Mouse (Mus musculus) small intestine, adult 2 months (tissue): ENCODE results near the gene Bmp8a.

ENCODE experiments used
- CTCF ChIP-seq: fragments of 200-500 bp; IDR thresholded peaks from 2 replicates; pipeline ENCODE4 v1.5.1; 2012; ENCODE audit warnings: low read depth, mild to moderate bottlenecking, control low read depth, inconsistent platforms, low read length, moderate library complexity, mixed read lengths; ENCODE audit not compliant: insufficient replicate concordance, insufficient read length; ENCODE audit errors: extremely low read depth
- POLR2A ChIP-seq: fragments of 200-500 bp; IDR thresholded peaks from 2 replicates; pipeline ENCODE4 v1.6.1; 2012; ENCODE audit warnings: low read depth, mild to moderate bottlenecking, control low read depth, inconsistent platforms, low read length, moderate library complexity

DNA sequence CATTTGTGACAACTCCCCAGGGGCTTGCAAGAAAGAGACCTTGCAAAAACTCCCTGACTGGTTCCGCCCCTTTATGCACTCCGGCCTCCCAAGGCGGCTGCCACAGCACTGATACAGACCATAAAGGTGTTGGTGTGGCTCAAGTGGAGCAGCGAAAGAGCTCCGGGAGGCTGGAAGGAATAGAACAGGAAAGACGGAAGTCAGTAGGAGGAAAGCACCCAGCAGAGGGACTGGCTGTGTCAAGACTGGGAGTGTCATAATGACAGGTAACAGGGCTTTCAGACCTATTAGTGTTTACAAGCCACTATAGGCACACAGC, 378 bp upstream of the Bmp8a start:
- TF ChIP-seq CTCF (no peak), POLR2A (peak; percentile 20; the same call in 1 of the 2 replicates)
